Mouse (Mus musculus): ENCODE results near the gene Mmp11.

GRCm38 (mm10) chr10:75950791-75951210, 14.5 kb upstream of the Mmp11 start:
- no peak for TF ChIP-seq CTCF (conservative IDR thresholded peaks at IDR 0.05 in 1 of 2, IDR thresholded peaks at IDR 0.05 in 1 of 2; ENCODE audit: low read depth in 2 of 2, low read length in 2 of 2)
- TF ChIP-seq POLR2A (IDR thresholded peaks at IDR 0.05; ENCODE audit: low read depth, low read length): no peak
- TF ChIP-seq RAD21 (IDR thresholded peaks at IDR 0.05; ENCODE audit: low read depth, low read length): no peak
- no peak for TF ChIP-seq USF1 (IDR thresholded peaks at IDR 0.05; ENCODE audit: low read depth, low read length)
- TF ChIP-seq JUND (conservative IDR thresholded peaks at IDR 0.05; ENCODE audit: low read depth, low read length): no peak
- no peak for TF ChIP-seq MAFK (IDR thresholded peaks at IDR 0.05; ENCODE audit: insufficient replicate concordance, low read length)
- TF ChIP-seq SMC3 (IDR thresholded peaks at IDR 0.05; ENCODE audit: low read depth, low read length): no peak
- TF ChIP-seq EP300 (IDR thresholded peaks at IDR 0.05; ENCODE audit: low read length): no peak
